Mouse (Mus musculus) cortical plate, adult 2 months (tissue): ENCODE results near the gene Trim21. TPM values are rescaled to one million over a fixed set of nuclear protein-coding genes. Genes with fewer than 3 reads are reported as not detected.
A peak's percentile ranks its signal among the peaks of the same experiment; 100 is the strongest.

Experiments
- H3K27ac ChIP-seq: fragments of 200-500 bp; 2 replicates; pipeline ENCODE4 v1.5.1; 2012; ENCODE audit warnings: low read length, control low read depth, inconsistent platforms; ENCODE audit not compliant: insufficient read depth
- H3K4me1 ChIP-seq: fragments of 200-500 bp; 2 replicates; pipeline ENCODE4 v1.6.1; 2011; ENCODE audit warnings: low read length; ENCODE audit not compliant: control insufficient read depth, insufficient read depth
- H3K4me3 ChIP-seq: fragments of 200-500 bp; 2 replicates; pipeline ENCODE4 v1.5.1; 2011; ENCODE audit warnings: mild to moderate bottlenecking, low read length, control low read depth; ENCODE audit not compliant: insufficient read depth
- CTCF ChIP-seq: fragments of 200-500 bp; IDR thresholded peaks from 2 replicates; pipeline ENCODE4 v1.5.1; 2011; ENCODE audit warnings: mild to moderate bottlenecking, control low read depth, low read length; ENCODE audit not compliant: insufficient read depth; ENCODE audit errors: extremely low read depth
- POLR2A ChIP-seq: fragments of 200-500 bp; IDR thresholded peaks from 2 replicates; pipeline ENCODE4 v1.6.1; 2011; ENCODE audit warnings: mild to moderate bottlenecking, low read length, control low read depth; ENCODE audit not compliant: insufficient read depth; ENCODE audit errors: extremely low read depth
- polyA plus RNA-seq: library from polyadenylated mRNA; depleted of rRNA; stranded (reverse); fragments of >200 nt; gene quantifications from 2 replicates; pipeline ENCODE4 v1.2.3, GENCODE M21; 2012

Gene Trim21
- polyA plus RNA-seq, 1 experiment = 2.1 TPM

DNA sequence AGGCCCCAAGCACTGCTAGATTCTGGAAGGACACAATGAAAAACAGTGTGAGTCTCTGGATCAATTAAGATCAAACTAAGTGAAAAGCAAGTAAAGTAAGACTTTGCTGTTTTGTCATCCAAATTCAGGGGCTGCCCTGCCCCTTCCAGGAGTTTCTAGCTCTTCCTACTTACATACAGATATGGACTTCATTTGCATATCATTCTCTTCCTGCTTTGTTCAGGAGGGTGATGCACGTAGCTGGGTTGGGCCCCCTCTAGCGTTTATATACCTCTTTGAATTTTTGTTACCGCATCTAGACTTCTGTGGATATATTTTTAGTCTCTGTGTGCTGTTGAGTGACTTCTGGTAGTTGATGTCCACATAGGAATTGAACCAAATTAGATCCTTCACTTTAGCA lies 24.0 kb downstream of the Trim21 start:
- H3K27ac ChIP-seq = no peak overlapping the region
- TF ChIP-seq CTCF = no peak
- TF ChIP-seq POLR2A = no peak
- no peak overlapping the region for H3K4me3 ChIP-seq
- no peaks in the 10 kb centered on the region for H3K4me1 ChIP-seq

DNA sequence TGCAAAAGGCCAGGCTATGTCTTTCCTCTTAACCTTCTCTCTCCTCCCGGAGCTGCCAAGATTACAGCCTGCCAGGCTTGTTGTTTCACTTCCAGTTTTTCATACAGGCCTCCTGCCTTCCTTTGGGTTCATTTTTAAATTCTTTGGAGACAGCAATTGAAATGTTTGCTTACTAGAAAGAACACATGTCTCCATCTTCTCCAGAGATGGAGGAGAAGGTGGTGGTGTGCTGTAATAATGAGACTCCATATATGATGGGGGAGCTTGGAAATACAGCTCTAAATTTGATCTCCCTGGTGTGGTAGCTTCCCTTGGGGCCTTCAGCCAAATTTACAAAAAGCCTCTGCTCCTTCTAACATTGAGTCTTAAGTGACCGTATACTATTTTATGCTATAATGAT lies 24.7 kb downstream of the Trim21 start, which contains the start of gene Olfr548-ps1:
TSS of gene Olfr548-ps1 (plus strand) at position 301 of the 400 bp plus-strand sequence.
- H3K4me1 ChIP-seq = no peaks in the 10 kb centered on the region
- H3K27ac ChIP-seq = no peak within 1 kb of the TSS
- TF ChIP-seq CTCF (no peak), POLR2A (no peak)
- H3K4me3 ChIP-seq = no peak within 1 kb of the TSS

GRCm38 (mm10) chr7:102534449-102534848 lies 30.8 kb downstream of the Trim21 start, which contains the start of gene Olfr547:
Gene Olfr547 (plus strand): TSS chr7:102534749.
- no peak within 1 kb of the TSS for H3K27ac ChIP-seq
- TF ChIP-seq CTCF = no peak
- no peak for TF ChIP-seq POLR2A
- no peak within 1 kb of the TSS for H3K4me3 ChIP-seq
- H3K4me1 ChIP-seq = no peaks in the 10 kb centered on the region

- no peak overlapping the region for H3K27ac ChIP-seq
- TF ChIP-seq POLR2A = no peak
- TF ChIP-seq CTCF = no peak
- H3K4me1 ChIP-seq = no peaks in the 10 kb centered on the region
- no peak overlapping the region for H3K4me3 ChIP-seq
Measured at GRCm38 (mm10) chr7:102529052-102529451, 36.2 kb downstream of the Trim21 start.

DNA sequence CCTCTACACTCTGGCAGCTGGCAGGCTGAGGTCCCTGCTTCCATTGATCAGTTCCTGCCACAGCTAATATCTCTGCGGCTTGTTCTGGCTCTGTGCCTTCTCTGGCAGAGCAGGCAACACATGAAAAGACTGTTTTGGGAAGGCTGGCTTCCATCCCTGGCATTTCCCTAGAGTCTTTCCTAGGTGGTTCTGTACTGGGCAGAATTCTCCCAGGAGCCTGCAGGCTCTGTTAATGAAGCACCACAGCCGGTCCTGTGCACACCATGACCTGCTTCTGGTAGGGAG lies 48.3 kb downstream of the Trim21 start:
- H3K4me3 ChIP-seq = no peak overlapping the region
- H3K4me1 ChIP-seq = no peaks in the 10 kb centered on the region
- H3K27ac ChIP-seq = no peak overlapping the region
- TF ChIP-seq CTCF = no peak
- no peak for TF ChIP-seq POLR2A

- TF ChIP-seq CTCF (no peak), POLR2A (no peak)
- H3K27ac ChIP-seq = no peak overlapping the region
- no peak overlapping the region for H3K4me3 ChIP-seq
- no peaks in the 10 kb centered on the region for H3K4me1 ChIP-seq
Measured at GRCm38 (mm10) chr7:102516261-102517050, 48.8 kb downstream of the Trim21 start.

DNA sequence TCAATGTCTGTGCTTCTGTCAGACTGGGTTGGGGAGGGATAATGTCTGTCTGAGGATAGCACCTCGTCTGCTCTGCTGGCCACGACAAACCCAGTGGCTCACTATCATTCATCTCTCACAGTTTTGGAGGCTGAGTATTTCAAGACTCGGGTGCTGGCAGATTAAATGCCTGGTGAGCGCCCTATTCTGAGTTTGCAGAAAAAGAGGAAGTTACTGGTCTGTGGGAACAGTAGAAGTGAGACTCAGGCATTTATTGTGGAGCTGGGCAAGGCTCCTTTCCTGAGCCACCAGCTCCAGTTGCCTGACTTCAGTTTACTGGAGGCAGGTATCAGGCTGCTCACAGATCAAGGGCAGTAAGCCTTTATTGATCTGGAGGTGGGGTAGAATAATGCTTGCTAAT lies 51.1 kb downstream of the Trim21 start:
- Histone ChIP-seq H3K27ac (no peak overlapping the region), H3K4me1 (no peaks in the 10 kb centered on the region), H3K4me3 (no peak overlapping the region)
- TF ChIP-seq POLR2A = no peak
- no peak for TF ChIP-seq CTCF

- no peak overlapping the region for H3K27ac ChIP-seq
- no peaks in the 10 kb centered on the region for H3K4me1 ChIP-seq
- TF ChIP-seq POLR2A (no peak), CTCF (peak; percentile 52)
- H3K4me3 ChIP-seq = peak overlapping the region; percentile 24; the same call in 1 of the 2 replicates
Measured at GRCm38 (mm10) chr7:102512814-102513435, 52.4 kb downstream of the Trim21 start.

DNA sequence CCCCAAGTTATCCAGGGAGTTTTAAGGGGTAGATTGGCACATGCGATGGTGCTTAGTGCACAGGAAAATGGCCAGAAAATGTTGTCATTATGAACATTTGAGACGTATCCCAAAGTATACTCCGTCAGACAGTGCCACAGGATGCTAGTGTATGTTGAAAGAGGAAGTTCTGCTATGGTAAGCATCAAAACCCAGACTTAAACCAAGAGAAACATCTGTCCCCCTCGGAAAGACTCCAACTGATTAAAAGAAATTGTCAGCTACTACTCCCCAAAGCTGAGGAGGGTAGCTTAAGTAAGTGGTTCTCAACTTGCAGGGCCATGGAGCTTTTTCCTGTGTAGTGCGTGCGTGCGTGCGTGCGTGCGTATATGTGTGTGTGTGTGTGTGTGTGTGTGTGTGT lies 53.4 kb downstream of the Trim21 start:
- H3K4me3 ChIP-seq = no peak overlapping the region
- TF ChIP-seq POLR2A = no peak
- TF ChIP-seq CTCF = no peak
- no peaks in the 10 kb centered on the region for H3K4me1 ChIP-seq
- H3K27ac ChIP-seq = no peak overlapping the region

GRCm38 (mm10) chr7:102509726-102510125 lies 55.6 kb downstream of the Trim21 start:
- Histone ChIP-seq H3K27ac (no peak overlapping the region), H3K4me3 (no peak overlapping the region), H3K4me1 (no peaks in the 10 kb centered on the region)
- no peak for TF ChIP-seq POLR2A
- TF ChIP-seq CTCF = no peak
